Mouse (Mus musculus) megakaryocyte, embryonic 14.5 days (primary cell): ENCODE measurements around the gene Borcs7. TPM values are rescaled to one million over a fixed set of nuclear protein-coding genes. Genes with fewer than 3 reads are reported as not detected.

Source experiments
- H3K27me3 ChIP-seq: replicated peaks from 2 replicates; pipeline ENCODE3; 2012; ENCODE audit warnings: inconsistent platforms
- H3K36me3 ChIP-seq: replicated peaks from 2 replicates; pipeline ENCODE3; 2012; ENCODE audit warnings: low read length, inconsistent platforms, mixed read lengths
- H3K4me1 ChIP-seq: 2 replicates; pipeline ENCODE4 v1.6.1; 2012; ENCODE audit warnings: inconsistent platforms
- H3K4me3 ChIP-seq: replicated peaks from 2 replicates; pipeline ENCODE3; 2012; ENCODE audit warnings: moderate library complexity, mild to moderate bottlenecking, inconsistent platforms
- H3K9me3 ChIP-seq: 2 replicates; pipeline ENCODE4 v1.6.1; 2012; ENCODE audit warnings: inconsistent platforms
- FLI1 ChIP-seq: IDR thresholded peaks from 2 replicates; pipeline ENCODE4 v1.6.1; 2012; ENCODE audit warnings: low read length, inconsistent platforms, mixed read lengths
- GATA1 ChIP-seq: IDR thresholded peaks from 3 replicates; pipeline ENCODE4 v1.6.1; 2012; ENCODE audit warnings: mixed read lengths, low read length, inconsistent platforms, borderline replicate concordance
- polyA plus RNA-seq: library from polyadenylated mRNA; stranded (reverse); fragments of >175 nt; gene quantifications from 2 replicates; pipeline ENCODE4 v1.2.3, GENCODE M21; 2012; ENCODE audit warnings: low replicate concordance; ENCODE audit not compliant: insufficient read depth

Gene Borcs7
- polyA plus RNA-seq, 1 experiment: 0.97 TPM

- H3K27me3 ChIP-seq: no peaks in the 10 kb centered on the region
- H3K9me3 ChIP-seq: peaks cover 4% of the 10 kb centered on the region
- no peak for TF ChIP-seq GATA1
- TF ChIP-seq FLI1: no peak
- peaks cover 21% of the 10 kb centered on the region for H3K36me3 ChIP-seq
- peak overlapping the region; percentile 97 for H3K4me3 ChIP-seq
- peaks cover 39% of the 10 kb centered on the region for H3K4me1 ChIP-seq
These were observed 1.4 kb downstream of the Borcs7 start for GRCm38 (mm10) chr19:46691078-46691477.

GRCm38 (mm10) chr19:46693146-46693545 is 3.4 kb downstream of the Borcs7 start:
- peak overlapping the region; percentile 38 for H3K4me3 ChIP-seq
- no peak for TF ChIP-seq FLI1
- H3K36me3 ChIP-seq: peaks cover 32% of the 10 kb centered on the region
- H3K27me3 ChIP-seq: peaks cover 2% of the 10 kb centered on the region
- peaks cover 42% of the 10 kb centered on the region for H3K4me1 ChIP-seq
- peaks cover 11% of the 10 kb centered on the region for H3K9me3 ChIP-seq

- TF ChIP-seq GATA1 (no peak), FLI1 (no peak)
- Histone ChIP-seq H3K36me3 (peaks cover 42% of the 10 kb centered on the region), H3K9me3 (peaks cover 11% of the 10 kb centered on the region), H3K4me3 (no peak overlapping the region), H3K27me3 (peaks cover 2% of the 10 kb centered on the region), H3K4me1 (peaks cover 32% of the 10 kb centered on the region)
These were observed 6.8 kb downstream of the Borcs7 start for GRCm38 (mm10) chr19:46696482-46696881.

GRCm38 (mm10) chr19:46696943-46697342 is 7.2 kb downstream of the Borcs7 start:
- peaks cover 11% of the 10 kb centered on the region for H3K9me3 ChIP-seq
- TF ChIP-seq GATA1: no peak
- TF ChIP-seq FLI1: no peak
- peaks cover 27% of the 10 kb centered on the region for H3K4me1 ChIP-seq
- no peak overlapping the region for H3K4me3 ChIP-seq
- peaks cover 44% of the 10 kb centered on the region for H3K36me3 ChIP-seq
- peaks cover 2% of the 10 kb centered on the region for H3K27me3 ChIP-seq

GRCm38 (mm10) chr19:46697840-46698517 is 8.3 kb downstream of the Borcs7 start:
- Histone ChIP-seq H3K4me3 (no peak overlapping the region), H3K4me1 (peaks cover 19% of the 10 kb centered on the region), H3K27me3 (peaks cover 2% of the 10 kb centered on the region), H3K9me3 (peaks cover 11% of the 10 kb centered on the region), H3K36me3 (peaks cover 46% of the 10 kb centered on the region)
- no peak for TF ChIP-seq FLI1
- no peak for TF ChIP-seq GATA1

- H3K36me3 ChIP-seq: peaks cover 41% of the 10 kb centered on the region
- peaks cover 9% of the 10 kb centered on the region for H3K27me3 ChIP-seq
- H3K4me3 ChIP-seq: no peak overlapping the region
- peaks cover 13% of the 10 kb centered on the region for H3K4me1 ChIP-seq
- TF ChIP-seq GATA1 (no peak), FLI1 (no peak)
- H3K9me3 ChIP-seq: peaks cover 11% of the 10 kb centered on the region
These were observed 9.3 kb downstream of the Borcs7 start for GRCm38 (mm10) chr19:46699011-46699481.

- Histone ChIP-seq H3K4me3 (no peak overlapping the region), H3K36me3 (peaks cover 24% of the 10 kb centered on the region), H3K9me3 (peaks cover 6% of the 10 kb centered on the region), H3K27me3 (peaks cover 14% of the 10 kb centered on the region), H3K4me1 (peaks cover 26% of the 10 kb centered on the region)
- TF ChIP-seq FLI1: no peak
- no peak for TF ChIP-seq GATA1
These were observed 11.4 kb downstream of the Borcs7 start for GRCm38 (mm10) chr19:46701156-46701555.

GRCm38 (mm10) chr19:46705779-46706495 is 16.2 kb downstream of the Borcs7 start:
- peak overlapping the region; percentile 53 for H3K4me3 ChIP-seq
- peaks cover 44% of the 10 kb centered on the region for H3K4me1 ChIP-seq
- peaks cover 9% of the 10 kb centered on the region for H3K36me3 ChIP-seq
- H3K9me3 ChIP-seq: no peaks in the 10 kb centered on the region
- peaks cover 35% of the 10 kb centered on the region for H3K27me3 ChIP-seq
- TF ChIP-seq GATA1 (no peak), FLI1 (no peak)

GRCm38 (mm10) chr19:46706540-46707295 is 17.0 kb downstream of the Borcs7 start:
- TF ChIP-seq FLI1 (no peak), GATA1 (no peak)
- H3K36me3 ChIP-seq: peaks cover 4% of the 10 kb centered on the region
- H3K27me3 ChIP-seq: peaks cover 35% of the 10 kb centered on the region
- no peaks in the 10 kb centered on the region for H3K9me3 ChIP-seq
- peaks cover 44% of the 10 kb centered on the region for H3K4me1 ChIP-seq
- no peak overlapping the region for H3K4me3 ChIP-seq
